Mouse (Mus musculus): ENCODE results near the gene Col4a1. TPM values are rescaled to one million over a fixed set of nuclear protein-coding genes. Genes with fewer than 3 reads are reported as not detected.

The Col4a1 gene
- polyA plus RNA-seq, 1 experiment from 2014 or later, result 130 TPM

DNA sequence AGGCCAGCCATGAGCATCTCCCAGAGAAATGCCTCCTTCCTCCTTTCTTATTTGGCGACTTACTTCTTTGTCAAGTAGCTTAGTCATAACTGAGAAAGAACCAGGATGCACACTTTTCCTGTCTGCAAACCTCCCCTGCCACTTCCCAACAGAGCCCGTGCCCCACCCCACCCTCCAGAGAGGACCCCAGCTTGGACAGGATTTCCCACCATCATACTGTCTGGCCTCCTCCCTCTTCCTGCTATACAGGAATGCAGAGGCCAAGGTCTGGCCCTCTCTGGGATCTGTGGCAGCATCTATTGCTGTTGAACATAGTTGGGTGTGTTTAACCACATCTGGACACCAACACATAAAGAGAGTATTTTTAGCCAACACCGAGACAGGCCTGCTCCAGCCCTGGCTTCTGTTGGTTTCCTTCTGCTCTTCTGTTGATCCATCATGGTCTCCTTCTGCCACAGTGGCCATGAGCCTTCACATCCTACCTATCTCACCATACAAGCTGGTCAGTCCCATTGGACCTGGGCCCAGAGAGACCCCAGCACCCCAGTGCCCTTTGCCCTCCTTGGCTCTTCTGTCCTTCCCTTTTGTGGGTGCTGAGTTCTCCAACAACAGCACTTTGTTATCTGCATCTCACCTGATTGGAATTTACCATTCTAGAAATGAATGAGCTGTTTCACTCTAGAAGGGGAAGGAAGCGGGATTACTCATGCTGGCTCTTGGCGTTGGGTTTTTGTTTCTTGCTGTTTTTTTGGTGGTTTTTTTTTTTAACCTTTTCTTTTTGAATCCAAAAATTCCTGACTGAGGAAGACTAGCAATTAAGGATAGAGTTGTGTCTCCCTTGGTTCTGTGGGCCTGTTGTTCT, 10.3 kb upstream of the Col4a1 start:
- H3K4me1 ChIP-seq (replicated peaks; ENCODE audit: control insufficient read depth, insufficient read depth, low read length), result no peaks in the 10 kb centered on the region
- H3K27me3 ChIP-seq (ENCODE audit: control insufficient read depth, insufficient read depth, low read length), result no peaks in the 10 kb centered on the region
- 89% methylated on average over 5 of the region's 5 CpGs for WGBS
- no peak overlapping the region for H3K4me2 ChIP-seq (ENCODE audit: low read depth, low read length, severe bottlenecking)
- H3K9me3 ChIP-seq (ENCODE audit: control insufficient read depth, low read length), result no peaks in the 10 kb centered on the region
- H3K4me3 ChIP-seq (ENCODE audit: low read depth, low read length), result no peak overlapping the region
- no peak for ATAC-seq (replicated peaks; ENCODE audit: low FRiP score)
- no peak for DNase-seq (ENCODE audit: low spot score)
- H3K9ac ChIP-seq (ENCODE audit: low read length), result no peak overlapping the region
- no peak overlapping the region for H3K27ac ChIP-seq (ENCODE audit: low read depth, low read length)
- no peaks in the 10 kb centered on the region for H3K36me3 ChIP-seq (ENCODE audit: control insufficient read depth, insufficient read depth, low read length)

DNA sequence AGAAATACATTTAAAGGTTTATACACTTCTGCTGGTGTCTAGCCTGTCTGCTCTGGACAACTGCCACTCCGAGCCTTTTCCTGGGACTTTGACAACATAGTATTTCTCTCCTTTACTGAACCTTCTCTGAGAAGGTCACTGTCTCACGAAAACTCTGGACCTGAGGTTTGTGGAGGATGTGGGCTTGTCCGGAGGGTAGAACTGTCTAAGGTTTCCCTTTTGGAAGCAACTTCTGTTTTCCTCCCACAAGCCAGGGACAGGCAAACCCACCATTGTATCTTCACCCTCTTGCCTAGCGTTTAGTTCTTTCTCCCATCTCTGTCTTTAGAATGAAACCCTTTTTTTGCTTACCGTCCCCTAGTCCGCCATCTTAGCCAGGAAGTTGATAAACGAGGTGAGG, 9.2 kb upstream of the Col4a1 start:
- Histone ChIP-seq H3K4me1 (replicated peaks; ENCODE audit: control insufficient read depth, insufficient read depth, low read length) (no peaks in the 10 kb centered on the region), H3K9ac (ENCODE audit: low read length) (no peak overlapping the region), H3K27ac (ENCODE audit: low read depth, low read length) (no peak overlapping the region), H3K4me2 (ENCODE audit: low read depth, low read length, severe bottlenecking) (no peak overlapping the region), H3K9me3 (ENCODE audit: control insufficient read depth, low read length) (no peaks in the 10 kb centered on the region), H3K27me3 (ENCODE audit: control insufficient read depth, insufficient read depth, low read length) (no peaks in the 10 kb centered on the region), H3K36me3 (ENCODE audit: control insufficient read depth, insufficient read depth, low read length) (no peaks in the 10 kb centered on the region), H3K4me3 (ENCODE audit: low read depth, low read length) (no peak overlapping the region)
- DNase-seq (ENCODE audit: low spot score) (no peak), ATAC-seq (replicated peaks; ENCODE audit: low FRiP score) (no peak)
- 92% methylated on average over 7 of the region's 7 CpGs for WGBS

GRCm38 (mm10) chr8:11319405-11319804, 6.8 kb upstream of the Col4a1 start:
- 86% methylated on average over 11 of the region's 11 CpGs for WGBS
- no peak overlapping the region for H3K4me3 ChIP-seq (ENCODE audit: low read depth, low read length)
- H3K4me2 ChIP-seq (ENCODE audit: low read depth, low read length, severe bottlenecking), result no peak overlapping the region
- H3K4me1 ChIP-seq (replicated peaks; ENCODE audit: control insufficient read depth, insufficient read depth, low read length), result no peaks in the 10 kb centered on the region
- no peak for DNase-seq (ENCODE audit: low spot score)
- H3K27ac ChIP-seq (ENCODE audit: low read depth, low read length), result no peak overlapping the region
- no peaks in the 10 kb centered on the region for H3K36me3 ChIP-seq (ENCODE audit: control insufficient read depth, insufficient read depth, low read length)
- H3K9ac ChIP-seq (ENCODE audit: low read length), result no peak overlapping the region
- peaks cover 7% of the 10 kb centered on the region; the same call in 1 of the 2 replicates for H3K27me3 ChIP-seq (ENCODE audit: control insufficient read depth, insufficient read depth, low read length)
- ATAC-seq (replicated peaks; ENCODE audit: low FRiP score), result no peak
- no peaks in the 10 kb centered on the region for H3K9me3 ChIP-seq (ENCODE audit: control insufficient read depth, low read length)

DNA sequence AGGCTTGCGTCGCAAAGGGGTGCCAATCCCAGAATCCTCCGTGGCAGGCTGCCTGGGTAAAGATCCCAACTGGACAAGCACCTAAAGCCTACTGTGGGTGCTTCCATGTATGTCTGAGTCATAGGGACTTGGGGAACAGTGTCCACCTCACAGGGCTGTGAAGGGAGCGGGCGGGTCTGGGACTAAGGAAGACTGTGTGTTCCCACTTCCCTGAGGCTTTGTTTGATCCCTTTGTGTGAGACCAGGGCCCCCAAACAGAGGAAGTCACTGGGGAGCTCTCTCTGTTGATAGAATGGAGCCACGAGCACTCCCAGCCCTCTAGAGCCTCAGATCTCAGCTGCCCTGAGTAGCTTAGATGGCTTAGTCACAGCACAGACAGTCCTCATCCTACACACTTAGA, 3.5 kb upstream of the Col4a1 start:
- no peaks in the 10 kb centered on the region for H3K9me3 ChIP-seq (ENCODE audit: control insufficient read depth, low read length)
- ATAC-seq (replicated peaks; ENCODE audit: low FRiP score) (no peak), DNase-seq (ENCODE audit: low spot score) (no peak)
- no peaks in the 10 kb centered on the region for H3K36me3 ChIP-seq (ENCODE audit: control insufficient read depth, insufficient read depth, low read length)
- no peak overlapping the region for H3K4me2 ChIP-seq (ENCODE audit: low read depth, low read length, severe bottlenecking)
- peaks cover 26% of the 10 kb centered on the region for H3K27me3 ChIP-seq (ENCODE audit: control insufficient read depth, insufficient read depth, low read length)
- WGBS, result 79% methylated on average over 6 of the region's 6 CpGs
- peaks cover 15% of the 10 kb centered on the region for H3K4me1 ChIP-seq (replicated peaks; ENCODE audit: control insufficient read depth, insufficient read depth, low read length)
- H3K9ac ChIP-seq (ENCODE audit: low read length), result no peak overlapping the region
- no peak overlapping the region for H3K27ac ChIP-seq (ENCODE audit: low read depth, low read length)
- H3K4me3 ChIP-seq (ENCODE audit: low read depth, low read length), result no peak overlapping the region

DNA sequence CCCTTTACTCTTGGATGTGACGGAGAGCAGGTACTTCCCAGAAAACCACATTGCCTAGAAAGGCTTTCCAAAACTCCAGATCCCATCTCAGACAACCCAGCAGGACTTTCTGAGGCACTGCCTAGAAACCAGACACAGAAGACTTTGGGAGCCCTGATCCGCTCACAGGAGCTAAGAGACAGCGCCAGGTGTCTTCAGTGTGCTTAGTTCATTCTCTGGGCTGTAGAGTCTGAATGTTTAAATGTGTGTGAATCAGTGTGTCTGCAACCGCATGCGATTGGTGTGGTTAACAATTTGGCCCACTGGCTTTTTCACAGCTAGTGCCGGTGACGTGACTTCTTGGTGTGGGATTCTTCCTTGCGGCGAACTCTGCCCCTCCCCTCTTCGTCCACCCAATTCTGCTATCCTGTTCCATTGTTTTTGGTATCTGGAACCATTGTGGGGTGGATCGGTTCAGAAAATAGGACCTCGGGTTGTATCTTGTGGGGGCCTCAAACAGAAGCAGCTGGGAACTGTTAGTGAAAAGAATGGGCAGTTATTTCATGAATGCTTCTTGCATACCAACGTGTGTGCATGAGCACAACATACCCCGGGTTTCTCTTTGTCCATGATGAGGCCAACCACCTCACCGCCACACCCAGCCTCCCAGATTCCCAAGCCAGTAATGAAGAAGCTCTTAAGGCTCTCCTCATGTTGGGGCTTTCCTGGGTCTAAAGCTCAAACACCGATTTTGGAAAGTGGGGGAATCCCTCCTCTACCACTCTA, 2.7 kb upstream of the Col4a1 start:
- Histone ChIP-seq H3K27ac (ENCODE audit: low read depth, low read length) (no peak overlapping the region), H3K27me3 (ENCODE audit: control insufficient read depth, insufficient read depth, low read length) (peaks cover 28% of the 10 kb centered on the region), H3K36me3 (ENCODE audit: control insufficient read depth, insufficient read depth, low read length) (no peaks in the 10 kb centered on the region), H3K4me3 (ENCODE audit: low read depth, low read length) (no peak overlapping the region), H3K4me1 (replicated peaks; ENCODE audit: control insufficient read depth, insufficient read depth, low read length) (peaks cover 15% of the 10 kb centered on the region), H3K4me2 (ENCODE audit: low read depth, low read length, severe bottlenecking) (no peak overlapping the region), H3K9me3 (ENCODE audit: control insufficient read depth, low read length) (no peaks in the 10 kb centered on the region), H3K9ac (ENCODE audit: low read length) (no peak overlapping the region)
- no peak for ATAC-seq (replicated peaks; ENCODE audit: low FRiP score)
- DNase-seq (ENCODE audit: low spot score), result no peak
- WGBS, result 79% methylated on average over 16 of the region's 16 CpGs

DNA sequence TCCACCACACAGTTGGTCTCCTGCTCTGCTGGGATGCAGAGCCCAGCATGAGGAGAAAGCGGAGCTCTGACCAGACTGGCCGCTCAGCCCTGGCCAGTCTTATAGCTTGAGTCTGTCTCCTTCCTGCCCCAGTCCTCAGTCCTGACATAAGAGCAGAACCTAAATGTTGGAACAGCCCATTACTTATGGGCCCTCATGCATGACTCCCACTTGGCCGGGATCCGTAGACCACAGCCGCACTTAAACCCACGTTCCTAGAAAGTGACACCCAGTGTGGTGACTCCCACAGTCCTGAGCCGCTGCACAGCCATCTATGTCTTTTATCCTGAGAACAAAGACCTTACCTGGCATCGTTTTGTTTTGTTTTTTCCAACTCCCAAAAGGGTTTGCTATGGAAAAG, 2.0 kb upstream of the Col4a1 start:
- no peaks in the 10 kb centered on the region for H3K36me3 ChIP-seq (ENCODE audit: control insufficient read depth, insufficient read depth, low read length)
- WGBS, result 81% methylated on average over 8 of the region's 8 CpGs
- peaks cover 15% of the 10 kb centered on the region for H3K4me1 ChIP-seq (replicated peaks; ENCODE audit: control insufficient read depth, insufficient read depth, low read length)
- no peak overlapping the region for H3K27ac ChIP-seq (ENCODE audit: low read depth, low read length)
- no peak overlapping the region for H3K4me3 ChIP-seq (ENCODE audit: low read depth, low read length)
- peak overlapping the region; percentile 11; the same call in 1 of the 2 replicates for H3K4me2 ChIP-seq (ENCODE audit: low read depth, low read length, severe bottlenecking)
- DNase-seq (ENCODE audit: low spot score) (no peak), ATAC-seq (replicated peaks; ENCODE audit: low FRiP score) (no peak)
- H3K9me3 ChIP-seq (ENCODE audit: control insufficient read depth, low read length), result no peaks in the 10 kb centered on the region
- H3K27me3 ChIP-seq (ENCODE audit: control insufficient read depth, insufficient read depth, low read length), result peaks cover 33% of the 10 kb centered on the region
- H3K9ac ChIP-seq (ENCODE audit: low read length), result no peak overlapping the region

DNA sequence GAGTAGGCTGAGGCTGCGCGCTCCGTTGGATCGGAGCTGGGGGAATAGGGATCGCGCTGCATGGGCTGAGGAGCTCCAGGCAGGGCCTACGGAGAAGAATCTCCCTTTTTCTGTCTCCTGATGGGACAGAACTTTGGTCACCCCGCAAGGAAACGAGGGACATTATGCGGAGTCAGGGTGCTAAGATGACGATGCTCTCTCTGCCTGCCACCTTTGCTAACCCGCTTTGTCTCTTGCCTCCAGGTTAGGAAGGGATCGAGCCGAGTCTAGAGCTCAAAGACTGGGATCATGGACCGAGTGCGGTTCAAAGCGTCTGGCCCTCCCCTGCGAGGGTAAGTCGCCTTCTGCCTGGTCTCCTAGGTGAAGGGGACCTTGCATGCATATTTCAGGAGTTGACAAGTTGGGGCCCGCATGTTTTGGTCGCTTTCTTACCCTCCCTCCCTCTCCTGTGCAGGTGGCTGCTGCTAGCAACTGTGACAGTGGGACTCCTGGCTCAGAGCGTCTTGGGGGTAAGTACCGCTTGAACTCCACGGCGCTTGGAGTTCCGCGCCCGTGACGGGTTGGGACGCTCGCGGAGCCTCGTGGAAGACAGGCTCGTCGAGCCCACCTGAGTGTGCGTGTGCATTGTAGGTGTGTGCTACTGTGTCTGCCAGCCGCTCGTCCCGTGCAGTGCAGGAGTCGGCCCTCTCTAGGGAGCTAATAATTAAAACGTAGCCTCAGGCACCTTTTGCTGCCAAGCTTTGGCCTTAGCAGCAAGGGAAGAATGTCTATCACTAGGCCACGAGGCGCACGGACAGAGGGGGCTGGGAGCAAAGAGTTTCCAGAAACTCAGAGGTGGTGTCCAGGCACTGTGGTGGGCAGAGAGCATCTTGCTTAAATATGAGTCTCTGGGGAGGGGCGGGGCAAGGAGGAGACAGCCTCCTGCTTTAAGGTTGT, 818 bp upstream of the Col4a1 start:
- Histone ChIP-seq H3K36me3 (ENCODE audit: control insufficient read depth, insufficient read depth, low read length) (no peaks in the 10 kb centered on the region), H3K4me2 (ENCODE audit: low read depth, low read length, severe bottlenecking) (peak overlapping the region; percentile 96), H3K27ac (ENCODE audit: low read depth, low read length) (no peak overlapping the region; the same call in 1 of the 2 replicates), H3K9me3 (ENCODE audit: control insufficient read depth, low read length) (no peaks in the 10 kb centered on the region), H3K4me1 (replicated peaks; ENCODE audit: control insufficient read depth, insufficient read depth, low read length) (peaks cover 15% of the 10 kb centered on the region), H3K4me3 (ENCODE audit: low read depth, low read length) (peak overlapping the region; percentile 62), H3K27me3 (ENCODE audit: control insufficient read depth, insufficient read depth, low read length) (peaks cover 34% of the 10 kb centered on the region), H3K9ac (ENCODE audit: low read length) (peak overlapping the region; percentile 73)
- peak; percentile 66 for DNase-seq (ENCODE audit: low spot score)
- peak; percentile 23; the same call in 1 of the 2 replicates for ATAC-seq (replicated peaks; ENCODE audit: low FRiP score)
- WGBS, result 2% methylated on average over 45 of the region's 45 CpGs
